Mouse (Mus musculus) hindbrain, embryonic 12.5 days (tissue): ENCODE measurements at regions not wholly inside any gene's neighbourhood (a gene's known extent, or its start where the extent isn't known, plus 50 kb on each side); places are given as distances from the start of the nearest gene placed in this dataset.

Experiments used
- ATAC-seq: fragments of 200-750 bp; cut with Nextera tagmentation; 2 replicates; pipeline ENCODE4 v1.8.0; 2017; ENCODE audit warnings: moderate TSS enrichment; ENCODE audit not compliant: low FRiP score
- H3K27ac ChIP-seq: fragments of 300-500 bp; sonication (generic); 2 replicates; pipeline ENCODE4 v1.5.1; 2016; ENCODE audit warnings: mild to moderate bottlenecking
- H3K27me3 ChIP-seq: fragments of 300-500 bp; sonication (generic); 2 replicates; pipeline ENCODE4 v1.6.1; 2016; ENCODE audit warnings: mild to moderate bottlenecking
- H3K36me3 ChIP-seq: fragments of 300-500 bp; sonication (generic); 2 replicates; pipeline ENCODE4 v1.6.1; 2016; ENCODE audit warnings: mild to moderate bottlenecking
- H3K4me1 ChIP-seq: fragments of 300-500 bp; sonication (generic); 2 replicates; pipeline ENCODE4 v1.6.1; 2016
- H3K4me2 ChIP-seq: fragments of 300-500 bp; sonication (generic); replicated peaks from 2 replicates; pipeline ENCODE4 v1.6.1; 2016; ENCODE audit warnings: mild to moderate bottlenecking
- H3K4me3 ChIP-seq: fragments of 300-500 bp; sonication (generic); 2 replicates; pipeline ENCODE4 v1.5.1; 2016; ENCODE audit warnings: mild to moderate bottlenecking
- H3K9ac ChIP-seq: fragments of 300-500 bp; sonication (generic); 2 replicates; pipeline ENCODE4 v1.6.1; 2016; ENCODE audit warnings: mild to moderate bottlenecking, moderate library complexity
- H3K9me3 ChIP-seq: fragments of 300-500 bp; sonication (generic); replicated peaks from 2 replicates; pipeline ENCODE4 v1.6.1; 2016; ENCODE audit warnings: mild to moderate bottlenecking
- WGBS: fragments of 180-500 bp; shearing (Covaris S2); methylation state at CpG from one replicate; pipeline ENCODE4 v1.1.7; 2016; 5-methylcytosine and 5-hydroxymethylcytosine counted together

GRCm38 (mm10) chr16:97234321-97234720 lies 63.8 kb upstream of the Dscam start:
- Histone ChIP-seq H3K4me2 (no peak overlapping the region), H3K36me3 (no peaks in the 10 kb centered on the region), H3K4me3 (no peak overlapping the region), H3K27me3 (no peaks in the 10 kb centered on the region), H3K4me1 (no peaks in the 10 kb centered on the region), H3K9ac (no peak overlapping the region), H3K9me3 (no peaks in the 10 kb centered on the region), H3K27ac (no peak overlapping the region)
- WGBS: 46% methylated on average over 3 of the region's 3 CpGs
- no peak for ATAC-seq

GRCm38 (mm10) chr16:97239626-97240025 lies 69.1 kb upstream of the Dscam start:
- Histone ChIP-seq H3K27me3 (no peaks in the 10 kb centered on the region), H3K9me3 (no peaks in the 10 kb centered on the region), H3K4me2 (no peak overlapping the region), H3K36me3 (no peaks in the 10 kb centered on the region), H3K9ac (no peak overlapping the region), H3K27ac (no peak overlapping the region), H3K4me3 (no peak overlapping the region), H3K4me1 (no peaks in the 10 kb centered on the region)
- WGBS: 79% methylated on average over 5 of the region's 5 CpGs
- ATAC-seq: no peak

- H3K9ac ChIP-seq: no peak overlapping the region
- WGBS: 80% methylated on average over 7 of the region's 7 CpGs
Measured at GRCm38 (mm10) chr16:97240085-97240484, 69.5 kb upstream of the Dscam start.

GRCm38 (mm10) chr16:97240859-97241360 lies 70.4 kb upstream of the Dscam start:
- 89% methylated on average over 8 of the region's 8 CpGs for WGBS
- no peak for ATAC-seq
- H3K27ac ChIP-seq: no peak overlapping the region

More at GRCm38 (mm10) chr16:97240085-97240484, 69.5 kb upstream of the Dscam start:
- no peaks in the 10 kb centered on the region for H3K27me3 ChIP-seq
- H3K9me3 ChIP-seq: no peaks in the 10 kb centered on the region
- ATAC-seq: no peak
- no peak overlapping the region for H3K4me2 ChIP-seq
- no peaks in the 10 kb centered on the region for H3K36me3 ChIP-seq
- H3K4me1 ChIP-seq: no peaks in the 10 kb centered on the region
- no peak overlapping the region for H3K4me3 ChIP-seq
- H3K27ac ChIP-seq: no peak overlapping the region

GRCm38 (mm10) chr16:97241639-97242038 lies 71.1 kb upstream of the Dscam start:
- Histone ChIP-seq H3K36me3 (no peaks in the 10 kb centered on the region), H3K27ac (no peak overlapping the region), H3K4me2 (no peak overlapping the region), H3K9ac (no peak overlapping the region), H3K27me3 (no peaks in the 10 kb centered on the region), H3K4me1 (no peaks in the 10 kb centered on the region), H3K9me3 (no peaks in the 10 kb centered on the region), H3K4me3 (no peak overlapping the region)
- ATAC-seq: no peak

More at GRCm38 (mm10) chr16:97240859-97241360, 70.4 kb upstream of the Dscam start:
- Histone ChIP-seq H3K9me3 (no peaks in the 10 kb centered on the region), H3K4me1 (no peaks in the 10 kb centered on the region), H3K9ac (no peak overlapping the region), H3K36me3 (no peaks in the 10 kb centered on the region), H3K4me2 (no peak overlapping the region), H3K27me3 (no peaks in the 10 kb centered on the region), H3K4me3 (no peak overlapping the region)

GRCm38 (mm10) chr16:97250488-97250887 lies 79.9 kb upstream of the Dscam start:
- no peak overlapping the region for H3K4me2 ChIP-seq
- no peak overlapping the region for H3K9ac ChIP-seq
- H3K4me3 ChIP-seq: no peak overlapping the region
- no peak for ATAC-seq
- H3K9me3 ChIP-seq: no peaks in the 10 kb centered on the region
- H3K4me1 ChIP-seq: no peaks in the 10 kb centered on the region
- no peaks in the 10 kb centered on the region for H3K36me3 ChIP-seq
- WGBS: 73% methylated on average over 6 of the region's 6 CpGs
- no peak overlapping the region for H3K27ac ChIP-seq
- H3K27me3 ChIP-seq: no peaks in the 10 kb centered on the region

GRCm38 (mm10) chr16:97252551-97252950 lies 82.0 kb upstream of the Dscam start:
- ATAC-seq: no peak
- Histone ChIP-seq H3K27ac (no peak overlapping the region), H3K27me3 (no peaks in the 10 kb centered on the region), H3K4me1 (no peaks in the 10 kb centered on the region), H3K36me3 (no peaks in the 10 kb centered on the region), H3K9me3 (no peaks in the 10 kb centered on the region), H3K4me3 (no peak overlapping the region), H3K4me2 (no peak overlapping the region), H3K9ac (no peak overlapping the region)
- WGBS: 80% methylated on average over 1 of the region's 1 CpGs

GRCm38 (mm10) chr16:97252997-97253635 lies 82.6 kb upstream of the Dscam start:
- H3K9me3 ChIP-seq: no peaks in the 10 kb centered on the region
- H3K4me1 ChIP-seq: no peaks in the 10 kb centered on the region
- no peaks in the 10 kb centered on the region for H3K27me3 ChIP-seq
- H3K36me3 ChIP-seq: no peaks in the 10 kb centered on the region
- no peak overlapping the region for H3K4me2 ChIP-seq
- H3K9ac ChIP-seq: no peak overlapping the region
- H3K4me3 ChIP-seq: no peak overlapping the region
- ATAC-seq: no peak
- H3K27ac ChIP-seq: no peak overlapping the region
- WGBS: 52% methylated on average over 2 of the region's 2 CpGs

GRCm38 (mm10) chr16:97258821-97259220 lies 88.3 kb upstream of the Dscam start:
- Histone ChIP-seq H3K9ac (no peak overlapping the region), H3K4me2 (no peak overlapping the region), H3K9me3 (no peaks in the 10 kb centered on the region), H3K4me1 (peaks cover 6% of the 10 kb centered on the region; the same call in 1 of the 2 replicates), H3K36me3 (no peaks in the 10 kb centered on the region), H3K4me3 (no peak overlapping the region), H3K27me3 (no peaks in the 10 kb centered on the region), H3K27ac (no peak overlapping the region)
- WGBS: 85% methylated on average over 6 of the region's 6 CpGs
- ATAC-seq: no peak

GRCm38 (mm10) chr16:97263451-97263850 lies 92.9 kb upstream of the Dscam start:
- H3K4me2 ChIP-seq: no peak overlapping the region
- peaks cover 6% of the 10 kb centered on the region; the same call in 1 of the 2 replicates for H3K4me1 ChIP-seq
- H3K27ac ChIP-seq: no peak overlapping the region
- no peaks in the 10 kb centered on the region for H3K36me3 ChIP-seq
- no peak for ATAC-seq
- no peak overlapping the region for H3K4me3 ChIP-seq
- WGBS: 17% methylated on average over 6 of the region's 6 CpGs
- H3K27me3 ChIP-seq: no peaks in the 10 kb centered on the region
- no peaks in the 10 kb centered on the region for H3K9me3 ChIP-seq
- H3K9ac ChIP-seq: no peak overlapping the region

GRCm38 (mm10) chr16:97270417-97271133 lies 86.0 kb upstream of the Bace2 start:
- no peaks in the 10 kb centered on the region for H3K36me3 ChIP-seq
- no peak overlapping the region for H3K4me3 ChIP-seq
- H3K27me3 ChIP-seq: no peaks in the 10 kb centered on the region
- H3K4me1 ChIP-seq: no peaks in the 10 kb centered on the region
- H3K4me2 ChIP-seq: no peak overlapping the region
- H3K9me3 ChIP-seq: no peaks in the 10 kb centered on the region
- no peak overlapping the region for H3K27ac ChIP-seq
- ATAC-seq: no peak
- no peak overlapping the region for H3K9ac ChIP-seq
- 90% methylated on average over 7 of the region's 7 CpGs for WGBS

GRCm38 (mm10) chr16:97271264-97271663 lies 85.3 kb upstream of the Bace2 start:
- Histone ChIP-seq H3K27me3 (no peaks in the 10 kb centered on the region), H3K36me3 (no peaks in the 10 kb centered on the region), H3K9ac (no peak overlapping the region), H3K4me2 (no peak overlapping the region), H3K27ac (no peak overlapping the region), H3K9me3 (no peaks in the 10 kb centered on the region), H3K4me3 (no peak overlapping the region), H3K4me1 (no peaks in the 10 kb centered on the region)
- ATAC-seq: no peak
- 93% methylated on average over 8 of the region's 8 CpGs for WGBS
